Mouse (Mus musculus) adrenal gland, adult (tissue): ENCODE data around the gene Zfp518a.

Experiments used
- DNase-seq, 2 experiments: peaks; one replicate each; pipeline ENCODE4 v3.0.0; 2022 to 2023; ENCODE audit warnings: low spot score in 1 of 2; ENCODE audit not compliant: inconsistent age in 2 of 2

Gene Zfp518a

GRCm38 (mm10) chr19:40964936-40965850 lies 70.7 kb downstream of the Zfp518a start:
- DNase-seq, result no peak
